Mouse (Mus musculus) kidney, embryonic 15.5 days (tissue): ENCODE measurements at regions not wholly inside any gene's neighbourhood (a gene's known extent, or its start where the extent isn't known, plus 50 kb on each side); places are given as distances from the start of the nearest gene placed in this dataset.
A peak's percentile ranks its signal among the peaks of the same experiment; 100 is the strongest.

Source experiments
- ATAC-seq: fragments of 200-750 bp; cut with Nextera tagmentation; replicated peaks from 2 replicates; pipeline ENCODE4 v1.8.0; 2017; ENCODE audit warnings: moderate TSS enrichment; ENCODE audit not compliant: low FRiP score
- H3K27ac ChIP-seq: fragments of 300-500 bp; sonication (generic); 2 replicates; pipeline ENCODE4 v1.5.1; 2015; ENCODE audit warnings: mild to moderate bottlenecking, inconsistent platforms
- H3K27me3 ChIP-seq: fragments of 300-500 bp; sonication (generic); 2 replicates; pipeline ENCODE4 v1.6.1; 2015; ENCODE audit warnings: inconsistent platforms
- H3K36me3 ChIP-seq: fragments of 300-500 bp; sonication (generic); 2 replicates; pipeline ENCODE4 v1.6.1; 2015; ENCODE audit warnings: inconsistent platforms
- H3K4me1 ChIP-seq: fragments of 300-500 bp; sonication (generic); 2 replicates; pipeline ENCODE4 v1.6.1; 2015; ENCODE audit warnings: inconsistent platforms
- H3K4me2 ChIP-seq: fragments of 300-500 bp; sonication (generic); 2 replicates; pipeline ENCODE4 v1.6.1; 2015; ENCODE audit warnings: moderate library complexity, mild to moderate bottlenecking, inconsistent platforms
- H3K4me3 ChIP-seq: fragments of 300-500 bp; sonication (generic); replicated peaks from 2 replicates; pipeline ENCODE4 v1.5.1; 2015; ENCODE audit warnings: mild to moderate bottlenecking, inconsistent platforms
- H3K9ac ChIP-seq: fragments of 300-500 bp; sonication (generic); 2 replicates; pipeline ENCODE4 v1.6.1; 2015; ENCODE audit warnings: mild to moderate bottlenecking, inconsistent platforms
- H3K9me3 ChIP-seq: fragments of 300-500 bp; sonication (generic); replicated peaks from 2 replicates; pipeline ENCODE4 v1.6.1; 2016; ENCODE audit warnings: inconsistent platforms
- WGBS: fragments of 180-500 bp; shearing (Covaris S2); methylation state at CpG from one replicate; pipeline ENCODE4 v1.1.7; 2015; ENCODE audit warnings: mixed read lengths; 5-methylcytosine and 5-hydroxymethylcytosine counted together

- no peak overlapping the region for H3K4me2 ChIP-seq
- H3K27me3 ChIP-seq, result no peaks in the 10 kb centered on the region
- WGBS, result 13% methylated on average over 2 of the region's 2 CpGs
- H3K4me3 ChIP-seq, result no peak overlapping the region
- H3K4me1 ChIP-seq, result no peaks in the 10 kb centered on the region
- H3K27ac ChIP-seq, result no peak overlapping the region
- H3K36me3 ChIP-seq, result no peaks in the 10 kb centered on the region
- H3K9ac ChIP-seq, result no peak overlapping the region
- peak; percentile 36; the same call in 1 of the 2 replicates for ATAC-seq
- H3K9me3 ChIP-seq, result no peaks in the 10 kb centered on the region
These were observed 493.1 kb upstream of the Fat3 start for GRCm38 (mm10) chr9:16994169-16994568.

- Histone ChIP-seq H3K9ac (no peak overlapping the region), H3K4me3 (no peak overlapping the region), H3K36me3 (no peaks in the 10 kb centered on the region), H3K27ac (no peak overlapping the region), H3K4me2 (no peak overlapping the region), H3K9me3 (no peaks in the 10 kb centered on the region), H3K4me1 (peaks cover 3% of the 10 kb centered on the region; the same call in 1 of the 2 replicates), H3K27me3 (no peaks in the 10 kb centered on the region)
- WGBS, result 37% methylated on average over 3 of the region's 3 CpGs
- peak; percentile 79 for ATAC-seq
These were observed 487.0 kb upstream of the Fat3 start for GRCm38 (mm10) chr9:16988114-16988513.

DNA sequence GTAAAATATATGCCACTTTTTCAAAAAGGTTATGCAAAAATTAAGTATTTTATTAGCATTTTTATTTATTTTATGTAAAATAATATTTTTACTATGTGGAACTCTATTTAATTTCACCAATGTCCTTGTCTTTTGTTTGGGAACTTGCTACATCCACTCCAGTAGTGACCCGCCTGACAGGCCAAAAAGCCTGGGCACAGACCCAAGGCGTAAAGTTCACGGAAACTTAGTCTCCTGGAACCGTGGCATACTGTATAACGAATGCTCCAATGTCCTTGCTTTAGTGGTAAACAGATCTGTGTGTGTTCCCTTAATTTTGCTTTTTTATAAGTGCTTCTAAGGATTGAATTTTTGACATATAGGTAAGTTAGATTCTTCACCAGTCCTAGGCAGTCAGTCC is 476.2 kb upstream of the Fat3 start:
- ATAC-seq, result no peak
- H3K4me3 ChIP-seq, result no peak overlapping the region
- no peaks in the 10 kb centered on the region for H3K9me3 ChIP-seq
- no peaks in the 10 kb centered on the region for H3K4me1 ChIP-seq
- H3K4me2 ChIP-seq, result no peak overlapping the region
- no peak overlapping the region for H3K9ac ChIP-seq
- H3K27ac ChIP-seq, result no peak overlapping the region
- H3K36me3 ChIP-seq, result no peaks in the 10 kb centered on the region
- WGBS, result 92% methylated on average over 5 of the region's 5 CpGs
- H3K27me3 ChIP-seq, result no peaks in the 10 kb centered on the region

DNA sequence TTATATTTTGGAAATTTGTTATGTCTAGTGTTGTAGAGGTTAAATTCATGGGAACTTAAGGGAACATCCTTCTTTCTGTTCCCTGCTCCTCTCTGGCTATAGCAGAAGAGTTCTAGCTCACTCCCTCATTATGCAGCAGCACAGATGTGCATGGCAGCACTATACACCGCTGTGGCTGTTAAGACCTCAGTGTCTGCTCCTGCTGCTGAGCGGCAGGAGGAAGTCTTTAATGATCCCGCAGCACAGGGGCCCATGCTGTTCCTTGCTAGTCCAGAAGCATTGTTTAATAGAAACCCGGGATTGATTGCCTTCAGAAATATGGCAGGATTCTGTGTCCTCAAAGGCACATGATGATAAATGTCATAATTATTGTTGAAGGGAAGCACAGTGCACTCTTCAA is 469.3 kb upstream of the Fat3 start:
- Histone ChIP-seq H3K36me3 (no peaks in the 10 kb centered on the region), H3K4me3 (no peak overlapping the region), H3K4me2 (no peak overlapping the region), H3K9me3 (no peaks in the 10 kb centered on the region), H3K9ac (no peak overlapping the region), H3K4me1 (no peaks in the 10 kb centered on the region), H3K27me3 (no peaks in the 10 kb centered on the region), H3K27ac (no peak overlapping the region)
- 53% methylated on average over 4 of the region's 4 CpGs for WGBS
- no peak for ATAC-seq

DNA sequence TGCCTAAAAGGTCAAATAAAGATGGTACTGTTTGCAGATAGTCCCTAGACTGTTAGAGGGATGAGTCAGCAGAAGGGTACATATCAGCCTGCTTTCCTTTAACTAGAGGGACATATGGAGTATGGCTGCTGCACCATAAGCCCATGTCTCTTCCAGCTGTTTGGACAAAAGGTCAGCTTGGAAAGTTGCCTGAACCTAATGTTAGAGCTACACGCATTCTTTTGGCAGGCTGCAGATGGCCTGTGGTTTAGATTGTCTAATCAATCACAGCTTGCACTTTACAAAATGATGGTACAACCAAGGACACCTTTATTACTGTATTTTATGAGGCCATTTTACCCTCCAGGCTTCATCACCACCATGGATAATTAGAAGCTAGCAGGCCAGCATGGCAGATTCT is 432.5 kb upstream of the Fat3 start:
- Histone ChIP-seq H3K9me3 (no peaks in the 10 kb centered on the region), H3K4me1 (no peaks in the 10 kb centered on the region), H3K27me3 (no peaks in the 10 kb centered on the region), H3K4me2 (no peak overlapping the region), H3K9ac (no peak overlapping the region), H3K4me3 (no peak overlapping the region), H3K36me3 (no peaks in the 10 kb centered on the region), H3K27ac (no peak overlapping the region)
- ATAC-seq, result peak; percentile 52
- 31% methylated on average over 1 of the region's 1 CpGs for WGBS

- no peaks in the 10 kb centered on the region for H3K36me3 ChIP-seq
- H3K4me2 ChIP-seq, result no peak overlapping the region
- 87% methylated on average over 3 of the region's 3 CpGs for WGBS
- H3K27ac ChIP-seq, result no peak overlapping the region
- no peak overlapping the region for H3K9ac ChIP-seq
- H3K4me1 ChIP-seq, result no peaks in the 10 kb centered on the region
- H3K9me3 ChIP-seq, result no peaks in the 10 kb centered on the region
- no peak for ATAC-seq
- no peaks in the 10 kb centered on the region for H3K27me3 ChIP-seq
- no peak overlapping the region for H3K4me3 ChIP-seq
These were observed 430.5 kb upstream of the Fat3 start for GRCm38 (mm10) chr9:16931586-16931985.

- 83% methylated on average over 4 of the region's 4 CpGs for WGBS
- H3K4me3 ChIP-seq, result no peak overlapping the region
- no peaks in the 10 kb centered on the region for H3K27me3 ChIP-seq
- H3K4me1 ChIP-seq, result no peaks in the 10 kb centered on the region
- H3K9me3 ChIP-seq, result no peaks in the 10 kb centered on the region
- H3K9ac ChIP-seq, result no peak overlapping the region
- H3K4me2 ChIP-seq, result no peak overlapping the region
- ATAC-seq, result no peak
- H3K36me3 ChIP-seq, result no peaks in the 10 kb centered on the region
- no peak overlapping the region for H3K27ac ChIP-seq
These were observed 425.4 kb upstream of the Fat3 start for GRCm38 (mm10) chr9:16926315-16926984.

DNA sequence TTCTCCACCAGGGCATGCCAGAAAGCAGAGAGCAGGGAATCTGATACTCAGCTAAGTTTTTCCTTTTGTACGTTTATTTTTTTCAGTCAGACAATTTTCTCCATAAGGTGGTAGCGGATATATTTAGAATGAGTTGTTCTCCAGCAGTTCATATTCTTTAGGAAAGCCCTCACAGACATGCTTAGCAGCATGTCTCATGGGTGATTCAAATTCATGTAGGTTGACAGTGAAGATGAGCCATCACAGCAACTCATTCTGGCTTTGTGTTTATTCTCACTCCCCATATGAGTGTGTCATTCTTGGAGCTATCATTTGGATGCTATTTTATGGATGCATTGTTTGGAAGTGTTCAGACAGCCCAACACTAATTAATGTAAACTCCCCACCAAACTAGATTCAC is 424.2 kb upstream of the Fat3 start:
- no peak for ATAC-seq
- Histone ChIP-seq H3K4me3 (no peak overlapping the region), H3K9me3 (no peaks in the 10 kb centered on the region), H3K4me2 (no peak overlapping the region), H3K9ac (no peak overlapping the region), H3K4me1 (no peaks in the 10 kb centered on the region), H3K27me3 (no peaks in the 10 kb centered on the region), H3K36me3 (no peaks in the 10 kb centered on the region), H3K27ac (no peak overlapping the region)
- 87% methylated on average over 2 of the region's 2 CpGs for WGBS

- ATAC-seq, result no peak
- Histone ChIP-seq H3K9ac (no peak overlapping the region), H3K4me1 (no peaks in the 10 kb centered on the region), H3K36me3 (no peaks in the 10 kb centered on the region), H3K4me3 (no peak overlapping the region), H3K4me2 (no peak overlapping the region), H3K9me3 (no peaks in the 10 kb centered on the region), H3K27ac (no peak overlapping the region), H3K27me3 (no peaks in the 10 kb centered on the region)
These were observed 405.1 kb upstream of the Fat3 start for GRCm38 (mm10) chr9:16906155-16906554.

GRCm38 (mm10) chr9:16899060-16899459 is 398.0 kb upstream of the Fat3 start:
- no peak overlapping the region for H3K9ac ChIP-seq
- no peak overlapping the region for H3K4me3 ChIP-seq
- no peaks in the 10 kb centered on the region for H3K4me1 ChIP-seq
- H3K4me2 ChIP-seq, result no peak overlapping the region
- H3K36me3 ChIP-seq, result no peaks in the 10 kb centered on the region
- ATAC-seq, result no peak
- H3K27me3 ChIP-seq, result no peaks in the 10 kb centered on the region
- H3K27ac ChIP-seq, result no peak overlapping the region
- WGBS, result 62% methylated on average over 2 of the region's 2 CpGs
- H3K9me3 ChIP-seq, result no peaks in the 10 kb centered on the region

- no peak overlapping the region for H3K4me2 ChIP-seq
- no peak overlapping the region for H3K4me3 ChIP-seq
- H3K36me3 ChIP-seq, result no peaks in the 10 kb centered on the region
- H3K9me3 ChIP-seq, result no peaks in the 10 kb centered on the region
- 86% methylated on average over 10 of the region's 10 CpGs for WGBS
- no peaks in the 10 kb centered on the region for H3K27me3 ChIP-seq
- no peak for ATAC-seq
- H3K27ac ChIP-seq, result no peak overlapping the region
- no peak overlapping the region for H3K9ac ChIP-seq
- H3K4me1 ChIP-seq, result no peaks in the 10 kb centered on the region
These were observed 351.5 kb upstream of the Fat3 start for GRCm38 (mm10) chr9:16852458-16853026.

DNA sequence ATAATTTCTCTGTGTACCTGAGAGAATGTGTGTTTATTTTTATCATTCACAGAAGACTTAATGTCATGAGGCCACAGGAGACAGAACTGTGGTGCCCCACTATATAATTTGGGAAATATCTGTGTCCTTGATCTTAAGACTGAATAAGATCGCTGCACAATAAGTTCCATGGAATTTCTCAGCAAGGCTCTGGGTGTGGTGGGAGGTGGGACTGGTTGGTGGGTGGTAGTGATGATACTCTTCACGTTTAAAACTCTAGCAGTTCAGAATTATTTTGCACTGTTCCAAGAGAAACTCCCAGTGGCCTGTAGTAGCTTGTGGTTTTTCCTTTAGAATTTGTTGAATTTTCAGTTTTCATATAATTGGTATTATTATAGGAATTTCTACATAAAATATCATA is 307.4 kb upstream of the Fat3 start:
- no peaks in the 10 kb centered on the region for H3K27me3 ChIP-seq
- no peak overlapping the region for H3K9ac ChIP-seq
- WGBS, result 76% methylated on average over 2 of the region's 2 CpGs
- no peak overlapping the region for H3K27ac ChIP-seq
- no peak for ATAC-seq
- H3K9me3 ChIP-seq, result no peaks in the 10 kb centered on the region
- H3K4me3 ChIP-seq, result no peak overlapping the region
- H3K4me2 ChIP-seq, result no peak overlapping the region
- H3K36me3 ChIP-seq, result no peaks in the 10 kb centered on the region
- no peaks in the 10 kb centered on the region for H3K4me1 ChIP-seq

GRCm38 (mm10) chr9:16772867-16773266 is 271.8 kb upstream of the Fat3 start:
- Histone ChIP-seq H3K9me3 (no peaks in the 10 kb centered on the region), H3K36me3 (no peaks in the 10 kb centered on the region), H3K4me1 (no peaks in the 10 kb centered on the region), H3K27ac (no peak overlapping the region), H3K27me3 (no peaks in the 10 kb centered on the region), H3K9ac (no peak overlapping the region), H3K4me3 (no peak overlapping the region), H3K4me2 (no peak overlapping the region)
- ATAC-seq, result no peak
